Mouse (Mus musculus): ENCODE measurements around the gene Rbm47.

Gene Rbm47

GRCm38 (mm10) chr5:66125418-66125817 lies 47.5 kb downstream of the Rbm47 start:
- DNase-seq (ENCODE audit: low spot score in 2 of 2): no peak

GRCm38 (mm10) chr5:66124931-66125330 lies 48.0 kb downstream of the Rbm47 start:
- DNase-seq (ENCODE audit: low spot score in 2 of 2): no peak

- no peak for DNase-seq (ENCODE audit: low spot score in 2 of 2)
These were observed 48.9 kb downstream of the Rbm47 start for GRCm38 (mm10) chr5:66124089-66124400.

GRCm38 (mm10) chr5:66123295-66124088 lies 49.4 kb downstream of the Rbm47 start:
- DNase-seq (ENCODE audit: low spot score in 2 of 2): no peak

- DNase-seq (ENCODE audit: low spot score in 2 of 2): no peak
These were observed 51.7 kb downstream of the Rbm47 start for GRCm38 (mm10) chr5:66121255-66121654.

- no peak for DNase-seq (ENCODE audit: low spot score in 2 of 2)
These were observed 58.2 kb downstream of the Rbm47 start for GRCm38 (mm10) chr5:66114751-66115150.

GRCm38 (mm10) chr5:66114208-66114607 lies 58.7 kb downstream of the Rbm47 start:
- no peak for DNase-seq (ENCODE audit: low spot score in 2 of 2)

GRCm38 (mm10) chr5:66112059-66112458 lies 60.9 kb downstream of the Rbm47 start:
- DNase-seq (ENCODE audit: low spot score in 2 of 2): peak in 1 of 2 experiments; percentile 18

GRCm38 (mm10) chr5:66106372-66106771 lies 66.5 kb downstream of the Rbm47 start:
- no peak for DNase-seq (ENCODE audit: low spot score in 2 of 2)

GRCm38 (mm10) chr5:66105946-66106345 lies 67.0 kb downstream of the Rbm47 start:
- no peak for DNase-seq (ENCODE audit: low spot score in 2 of 2)

GRCm38 (mm10) chr5:66105366-66105765 lies 67.6 kb downstream of the Rbm47 start:
- no peak for DNase-seq (ENCODE audit: low spot score in 2 of 2)

GRCm38 (mm10) chr5:66103386-66103785 lies 69.5 kb downstream of the Rbm47 start:
- DNase-seq (ENCODE audit: low spot score in 2 of 2): no peak

GRCm38 (mm10) chr5:66102821-66103220 lies 70.1 kb downstream of the Rbm47 start:
- DNase-seq (ENCODE audit: low spot score in 2 of 2): no peak

GRCm38 (mm10) chr5:66101577-66101976 lies 71.3 kb downstream of the Rbm47 start:
- DNase-seq (ENCODE audit: low spot score in 2 of 2): no peak

- DNase-seq (ENCODE audit: low spot score in 2 of 2): no peak
These were observed 72.6 kb downstream of the Rbm47 start for GRCm38 (mm10) chr5:66100322-66100721.

GRCm38 (mm10) chr5:66098094-66098871 lies 74.6 kb downstream of the Rbm47 start:
- no peak for DNase-seq (ENCODE audit: low spot score in 2 of 2)

- no peak for DNase-seq (ENCODE audit: low spot score in 2 of 2)
These were observed 76.8 kb downstream of the Rbm47 start for GRCm38 (mm10) chr5:66096081-66096480.

GRCm38 (mm10) chr5:66095166-66095565 lies 77.8 kb downstream of the Rbm47 start:
- no peak for DNase-seq (ENCODE audit: low spot score in 2 of 2)

- no peak for DNase-seq (ENCODE audit: low spot score in 2 of 2)
These were observed 82.9 kb downstream of the Rbm47 start for GRCm38 (mm10) chr5:66090037-66090436.

GRCm38 (mm10) chr5:66089600-66089999 lies 83.3 kb downstream of the Rbm47 start:
- no peak for DNase-seq (ENCODE audit: low spot score in 2 of 2)

GRCm38 (mm10) chr5:66088902-66089295 lies 84.0 kb downstream of the Rbm47 start:
- no peak for DNase-seq (ENCODE audit: low spot score in 2 of 2)

GRCm38 (mm10) chr5:66088247-66088901 lies 84.5 kb downstream of the Rbm47 start:
- DNase-seq (ENCODE audit: low spot score in 2 of 2): no peak

- no peak for DNase-seq (ENCODE audit: low spot score in 2 of 2)
These were observed 86.0 kb downstream of the Rbm47 start for GRCm38 (mm10) chr5:66086952-66087351.

Measured in spleen, postnatal 4 days (tissue).